Mouse (Mus musculus): Measurements from ENCODE around the gene Pcsk7.

Gene Pcsk7

DNA sequence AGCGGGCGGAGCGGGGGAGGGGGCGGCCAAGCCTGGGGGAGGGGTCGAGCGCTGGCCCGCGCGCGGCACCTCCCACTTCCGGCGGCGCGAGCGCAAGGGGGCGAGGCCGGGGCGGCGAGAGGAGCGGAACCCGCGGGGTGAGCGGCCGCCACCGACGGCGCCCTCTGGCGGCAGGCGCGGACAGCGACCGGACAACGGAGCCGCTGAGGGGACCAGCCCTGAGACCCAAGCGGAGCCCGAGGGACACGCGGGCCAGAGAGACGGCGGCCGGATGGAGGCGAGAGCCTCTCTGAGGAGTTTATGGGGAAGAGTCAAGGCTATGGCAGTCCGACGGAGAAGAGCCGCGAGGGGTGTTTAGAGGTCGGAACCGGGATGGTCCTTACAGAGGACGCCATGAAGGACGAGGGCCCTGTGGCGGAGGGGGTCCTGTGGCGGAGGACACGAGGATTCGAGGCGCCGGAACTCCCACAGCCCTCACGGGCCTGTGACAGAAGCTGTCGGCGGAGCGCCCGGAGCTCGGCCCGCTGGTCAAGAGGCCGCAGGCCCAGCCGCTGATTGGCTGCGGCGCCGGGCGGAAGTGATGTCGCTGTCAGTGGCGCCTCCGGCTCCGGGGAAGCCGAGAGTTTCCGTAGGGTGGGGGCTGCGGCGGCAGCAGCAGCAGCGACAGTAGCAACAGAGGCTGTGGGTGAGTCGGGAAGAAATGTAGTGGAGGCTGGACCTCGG lies at the start of gene Pcsk7, which contains the start of gene Rnf214:
Gene Pcsk7 (plus strand): TSS at position 143 of the 723 bp plus-strand sequence.
Gene Rnf214 (minus strand): TSS at position 557 of the 723 bp plus-strand sequence.
- peak; percentile 87 for DNase-seq (ENCODE audit: low spot score)

DNA sequence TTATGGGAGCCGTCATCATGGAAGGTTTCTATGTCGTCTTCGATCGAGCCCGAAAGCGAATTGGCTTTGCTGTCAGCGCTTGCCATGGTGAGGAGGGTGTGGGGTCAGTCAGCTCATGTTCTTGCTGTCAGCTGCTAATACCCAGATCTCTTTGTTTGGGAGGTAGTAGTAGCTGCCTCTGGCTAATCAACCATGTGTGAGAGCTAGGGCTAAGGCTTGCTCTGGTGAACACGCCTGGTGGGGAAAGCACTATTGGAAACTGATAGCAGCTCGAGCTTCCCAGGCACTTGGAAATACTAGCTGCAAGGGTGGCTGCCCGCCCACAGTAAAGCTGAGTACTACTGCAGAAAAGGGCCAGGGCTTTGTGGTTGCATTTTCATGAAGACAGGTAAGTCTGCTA lies 46.9 kb upstream of the Pcsk7 start:
- no peak for DNase-seq (ENCODE audit: low spot score)

DNA sequence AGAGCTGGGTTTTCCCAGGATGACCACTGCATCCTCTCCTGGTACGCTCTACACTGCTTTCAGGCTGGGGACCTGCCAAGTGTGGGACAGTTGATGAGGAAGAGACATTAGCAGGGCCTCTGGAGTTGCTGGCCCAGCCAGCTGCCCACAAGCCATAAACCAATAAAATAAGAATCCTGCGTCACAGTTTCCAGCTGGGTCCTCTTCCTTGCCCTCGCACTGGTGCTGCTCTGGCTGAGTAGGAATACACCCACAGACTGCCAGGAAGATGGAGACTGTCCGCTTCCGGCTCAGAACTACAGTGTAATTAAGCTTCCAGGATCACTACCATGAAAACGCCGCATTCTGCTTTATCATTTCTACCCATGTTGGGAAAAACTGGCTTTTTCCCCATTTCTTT lies 44.5 kb upstream of the Pcsk7 start:
- DNase-seq (ENCODE audit: low spot score): no peak

DNA sequence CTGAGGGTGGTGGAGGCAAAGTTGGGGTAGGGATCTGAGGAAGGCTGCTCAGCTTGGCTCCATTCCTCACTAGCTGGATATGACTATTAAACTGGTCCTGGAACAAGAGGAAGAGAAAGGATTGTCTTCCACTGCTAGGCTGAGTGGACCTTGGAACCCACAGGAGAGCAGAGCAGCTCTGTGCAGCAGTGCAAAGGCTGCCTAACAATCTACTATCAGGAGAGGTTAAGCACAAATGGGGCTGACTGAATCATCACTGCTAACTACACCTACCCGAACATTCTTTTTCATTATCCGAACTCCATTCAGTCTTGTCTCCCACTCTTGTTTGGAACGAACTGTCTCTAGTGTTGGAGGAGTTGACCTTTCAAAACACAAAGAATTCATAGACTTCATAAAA lies 37.1 kb upstream of the Pcsk7 start:
- DNase-seq (ENCODE audit: low spot score): peak; percentile 43

DNA sequence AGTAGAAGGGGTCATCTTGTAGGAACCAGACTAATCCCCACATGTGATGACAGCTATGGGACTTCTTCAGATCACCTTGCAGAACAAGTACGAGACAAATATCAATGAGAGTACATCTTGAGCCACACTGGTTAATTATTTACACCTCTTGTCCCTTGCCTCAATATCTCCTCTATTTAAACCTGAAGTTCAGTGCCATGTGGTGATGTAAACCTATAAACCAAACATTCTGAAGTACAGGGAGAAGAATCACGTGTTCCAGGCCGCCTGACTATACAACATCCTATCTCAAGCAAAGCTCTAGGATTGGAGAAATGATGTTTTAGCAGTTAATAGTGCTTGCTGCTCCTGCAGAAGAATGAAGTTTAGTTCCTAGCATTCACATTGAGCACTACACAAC lies 36.0 kb upstream of the Pcsk7 start:
- DNase-seq (ENCODE audit: low spot score): peak; percentile 23

DNA sequence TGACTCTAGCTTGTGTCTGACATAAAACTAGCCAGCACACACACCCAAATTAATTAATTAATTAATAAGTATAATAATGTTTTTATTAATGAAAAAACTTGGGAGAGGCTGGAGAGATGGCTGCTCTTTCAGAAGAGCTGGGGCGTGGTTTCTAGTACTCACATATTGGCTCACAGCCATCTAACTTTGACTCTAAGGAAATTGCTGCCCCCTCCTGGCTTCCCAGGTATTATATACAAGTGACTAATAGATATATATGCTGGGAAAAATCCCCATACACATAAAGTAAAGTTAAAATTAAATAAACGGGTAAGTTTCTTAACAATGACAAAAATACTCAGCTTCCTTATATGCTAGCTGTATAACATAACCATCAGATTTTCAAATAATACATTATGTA lies 28.4 kb upstream of the Pcsk7 start:
- DNase-seq (ENCODE audit: low spot score): no peak

DNA sequence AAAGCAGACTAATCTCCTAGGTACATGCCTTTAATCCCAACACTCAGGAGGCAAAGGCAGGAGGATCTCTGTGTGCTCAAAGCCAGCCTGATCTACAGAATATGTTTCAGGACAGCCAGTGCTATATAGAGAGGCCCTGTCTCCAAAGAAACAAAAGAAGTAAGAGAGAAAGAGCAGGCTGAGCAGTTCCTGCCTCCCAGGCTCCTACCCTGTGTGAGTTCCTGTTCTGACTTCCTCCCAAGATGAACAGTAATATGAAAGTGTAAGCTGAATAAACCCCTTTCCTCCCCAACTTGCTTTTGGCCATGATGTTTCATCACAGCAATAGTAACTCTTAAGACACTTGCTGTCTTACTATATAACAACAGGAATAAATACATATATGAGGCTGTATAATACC lies 12.6 kb upstream of the Pcsk7 start:
- DNase-seq (ENCODE audit: low spot score): no peak

DNA sequence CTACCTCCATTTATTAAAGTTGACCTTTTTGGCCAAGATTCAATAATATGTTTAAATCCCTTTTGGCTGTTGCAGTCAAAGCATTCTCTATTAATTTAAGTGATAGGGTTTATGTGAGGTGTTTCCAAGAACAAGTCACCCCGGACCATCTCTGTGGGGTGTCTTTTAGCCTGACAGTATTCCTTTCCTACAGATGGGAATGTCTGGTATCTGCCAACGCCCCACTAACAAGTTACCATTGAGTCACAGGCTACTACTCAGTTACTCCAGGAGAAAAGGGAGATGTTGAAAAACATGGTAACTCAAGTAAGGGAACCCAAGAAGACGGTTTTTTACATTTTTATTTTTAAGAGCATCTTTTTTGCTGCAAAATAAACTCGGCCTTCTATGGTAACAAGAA lies 1.1 kb upstream of the Pcsk7 start:
- DNase-seq (ENCODE audit: low spot score): no peak

DNA sequence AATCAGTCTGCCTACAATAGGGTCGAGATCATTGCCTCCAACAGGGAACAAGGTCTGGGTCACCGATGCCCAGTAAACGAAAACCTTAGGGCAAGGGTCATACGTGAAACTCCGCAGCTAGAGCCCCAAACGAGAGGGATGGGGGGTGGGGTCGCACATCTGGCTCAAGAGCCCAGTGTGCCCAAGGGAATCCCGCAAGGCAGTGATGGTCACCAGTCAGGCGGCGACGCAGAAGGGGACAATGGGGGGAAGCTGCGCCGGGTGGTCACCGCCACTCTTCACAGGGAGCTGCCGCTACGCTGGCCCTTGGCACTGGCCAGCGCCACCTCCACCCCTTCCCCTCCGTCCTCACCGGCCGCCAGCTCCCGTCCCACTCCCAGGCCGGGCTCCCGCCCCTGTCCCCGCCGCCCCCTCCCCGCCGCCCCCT lies 473 bp upstream of the Pcsk7 start:
- DNase-seq (ENCODE audit: low spot score): no peak

DNA sequence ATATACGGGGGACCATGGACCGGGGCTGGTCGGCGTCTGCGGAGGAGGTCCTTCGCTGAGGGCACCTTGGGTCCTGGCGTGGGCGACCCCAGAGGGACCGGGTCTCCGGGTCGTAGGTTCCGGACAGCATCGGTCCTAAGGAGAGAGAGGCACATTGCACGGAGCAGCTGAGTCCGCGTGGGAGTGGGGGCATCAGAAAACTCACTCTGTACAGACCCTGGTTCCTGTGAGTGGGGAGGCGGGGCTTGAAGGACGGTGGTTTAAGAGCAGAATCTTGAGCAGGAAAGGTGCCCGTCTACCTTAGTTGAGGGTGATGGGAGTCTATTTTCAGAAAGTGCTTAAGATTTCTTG lies 756 bp downstream of the Pcsk7 start:
- DNase-seq (ENCODE audit: low spot score): no peak

DNA sequence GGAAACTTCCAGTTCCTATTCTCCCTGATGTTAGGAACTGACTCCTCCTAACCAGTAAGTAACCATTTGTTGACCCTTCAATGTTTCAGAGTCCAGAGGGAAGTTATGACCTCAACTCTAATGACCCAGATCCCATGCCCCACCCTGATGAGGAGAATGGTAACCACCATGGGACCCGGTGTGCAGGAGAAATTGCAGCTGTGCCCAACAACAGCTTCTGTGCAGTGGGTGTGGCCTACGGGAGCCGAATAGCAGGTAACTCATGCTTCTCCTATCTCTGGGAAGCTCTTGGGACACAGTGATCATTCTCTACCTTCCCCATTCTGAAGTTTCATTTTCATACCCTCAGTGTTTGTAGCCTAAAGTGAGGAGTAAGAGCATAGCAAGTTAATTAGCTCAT lies 4.7 kb downstream of the Pcsk7 start:
- no peak for DNase-seq (ENCODE audit: low spot score)

DNA sequence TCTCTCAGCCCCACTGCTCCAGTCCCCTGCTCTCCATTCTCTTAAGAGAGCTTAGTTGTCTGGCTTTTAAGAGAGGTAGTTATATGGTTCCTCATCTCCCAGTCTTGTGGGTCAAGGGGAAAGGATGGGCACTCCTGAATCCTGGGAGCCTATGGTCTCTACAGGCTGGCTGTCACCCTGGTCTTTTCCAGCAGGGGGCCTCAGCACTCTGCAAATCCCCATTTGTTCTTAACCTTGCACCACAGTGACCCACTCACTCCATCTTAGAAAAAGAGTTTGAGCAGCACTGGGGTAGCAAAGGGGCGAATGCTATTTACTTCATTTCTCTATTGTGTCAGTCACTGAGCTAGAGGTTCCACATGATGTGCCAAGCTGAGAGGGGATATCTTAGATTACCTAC lies 5.4 kb downstream of the Pcsk7 start:
- DNase-seq (ENCODE audit: low spot score): no peak

DNA sequence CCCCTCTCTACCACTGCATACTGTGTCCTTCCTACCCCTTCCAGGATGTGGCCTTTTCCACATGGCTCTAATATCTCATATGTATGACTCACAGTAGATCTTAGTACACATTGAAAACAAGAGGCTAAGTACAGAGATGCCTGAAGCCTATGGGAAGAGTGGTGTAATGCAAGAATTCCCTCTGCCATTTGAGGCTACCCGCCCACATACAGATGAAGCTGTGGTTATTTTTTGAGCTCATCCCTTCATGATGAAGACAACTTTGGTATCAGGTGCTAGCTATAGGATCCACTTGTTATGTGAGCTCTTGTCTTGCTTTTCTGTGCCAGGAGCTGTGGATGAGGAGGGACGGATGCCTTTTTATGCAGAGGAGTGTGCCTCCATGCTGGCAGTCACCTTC lies 9.4 kb downstream of the Pcsk7 start:
- DNase-seq (ENCODE audit: low spot score): no peak

DNA sequence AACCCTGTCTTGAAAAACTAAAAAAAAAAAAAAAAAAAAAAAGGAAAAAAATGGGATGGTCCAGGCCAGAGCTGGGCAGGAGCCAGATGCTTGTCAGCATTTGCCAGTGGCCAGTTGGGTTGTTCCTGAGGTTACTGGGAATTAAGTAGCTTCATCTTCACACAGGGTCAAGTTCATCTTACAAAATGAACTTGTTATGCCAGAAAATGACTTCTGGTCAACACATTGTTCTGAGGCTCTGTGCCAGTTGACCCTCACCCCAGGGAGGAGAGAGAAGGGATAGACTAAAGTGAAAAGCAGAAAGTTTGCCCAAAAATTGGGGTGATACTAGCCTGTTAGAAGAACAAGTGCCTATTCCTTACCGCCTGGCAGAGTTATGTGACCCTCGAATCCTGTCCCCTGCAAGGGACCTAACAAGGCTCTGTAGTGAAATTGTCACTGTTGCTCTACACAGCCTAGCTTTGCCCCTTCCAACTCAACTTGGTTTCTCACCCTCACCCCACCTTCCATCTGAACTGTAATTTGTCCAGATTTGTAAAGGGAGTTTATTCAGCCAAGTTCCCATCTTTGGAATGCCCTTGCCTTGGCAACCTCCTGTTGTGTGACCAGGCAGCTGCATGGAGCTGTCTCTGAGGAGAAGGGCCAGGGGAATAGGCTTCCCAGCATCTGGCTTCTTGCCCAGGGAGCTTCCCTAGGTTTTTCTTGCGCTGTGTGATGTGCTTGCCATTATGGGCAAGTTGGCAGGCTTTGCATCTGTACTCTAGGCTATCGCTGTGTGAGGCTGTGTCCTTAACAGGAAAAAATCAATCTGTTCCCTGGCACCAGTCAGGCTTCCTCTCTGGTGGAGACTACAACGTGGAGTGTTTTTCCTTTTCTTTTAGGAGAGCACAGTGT lies 11.0 kb downstream of the Pcsk7 start:
- DNase-seq (ENCODE audit: low spot score): no peak

DNA sequence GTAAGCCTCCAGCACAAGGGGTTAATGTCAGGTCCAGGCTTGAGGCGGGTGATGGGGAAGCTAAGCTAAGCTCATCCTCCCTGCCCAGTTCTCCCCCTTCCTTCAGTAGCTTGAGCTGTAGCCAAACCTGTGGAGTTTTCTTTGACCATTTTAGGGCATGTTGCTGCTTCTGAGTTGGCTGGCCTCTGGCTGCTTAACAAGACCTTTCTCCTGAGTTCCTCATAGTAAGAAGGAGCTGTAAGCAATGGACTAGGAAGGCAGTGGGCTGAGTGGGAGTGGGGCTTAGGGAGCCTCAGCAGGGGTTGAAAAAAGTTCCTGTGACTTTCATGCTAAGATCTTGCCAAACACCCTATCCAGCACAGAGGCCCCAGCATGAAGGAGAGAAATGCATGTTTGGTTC lies 13.6 kb downstream of the Pcsk7 start:
- no peak for DNase-seq (ENCODE audit: low spot score)

DNA sequence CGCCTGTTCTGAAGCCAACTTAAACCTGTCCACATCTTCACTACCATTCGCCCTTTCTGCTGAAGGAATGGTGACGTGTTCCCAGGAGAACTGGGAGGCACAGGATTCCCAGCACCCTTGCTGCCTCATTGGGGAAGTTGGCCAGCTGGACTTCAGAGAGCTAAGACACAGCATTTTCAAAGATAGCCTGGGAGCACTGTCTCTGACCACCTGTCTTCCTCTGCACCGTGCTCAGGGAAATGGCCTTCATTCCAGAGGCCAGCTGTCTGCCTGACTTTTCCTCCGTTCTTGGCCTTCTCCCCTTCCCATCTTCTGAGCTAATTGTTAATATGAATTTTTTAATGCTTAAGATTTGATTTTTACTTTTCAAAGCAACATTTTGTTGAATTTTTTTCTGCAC lies 23.0 kb downstream of the Pcsk7 start:
- DNase-seq (ENCODE audit: low spot score): no peak

DNA sequence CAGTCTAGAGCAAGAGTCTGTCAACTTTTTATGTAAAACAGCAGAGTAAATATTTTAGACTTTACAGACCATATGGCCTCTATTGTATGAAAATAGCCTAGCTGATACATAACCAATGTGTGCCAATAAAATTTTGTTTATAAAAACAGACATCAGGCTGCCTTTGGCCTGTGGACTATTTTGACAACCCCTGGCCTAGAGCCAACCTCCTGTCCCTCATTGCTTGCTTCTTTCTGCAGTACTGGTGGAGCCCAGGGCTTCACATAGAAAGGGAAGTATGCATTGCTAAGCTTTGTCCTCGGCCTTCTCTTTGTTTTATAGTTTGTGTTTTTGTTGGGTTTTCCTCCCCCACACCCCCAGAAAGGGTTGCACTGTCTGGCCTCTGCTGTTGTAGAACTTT lies 25.7 kb downstream of the Pcsk7 start:
- no peak for DNase-seq (ENCODE audit: low spot score)

DNA sequence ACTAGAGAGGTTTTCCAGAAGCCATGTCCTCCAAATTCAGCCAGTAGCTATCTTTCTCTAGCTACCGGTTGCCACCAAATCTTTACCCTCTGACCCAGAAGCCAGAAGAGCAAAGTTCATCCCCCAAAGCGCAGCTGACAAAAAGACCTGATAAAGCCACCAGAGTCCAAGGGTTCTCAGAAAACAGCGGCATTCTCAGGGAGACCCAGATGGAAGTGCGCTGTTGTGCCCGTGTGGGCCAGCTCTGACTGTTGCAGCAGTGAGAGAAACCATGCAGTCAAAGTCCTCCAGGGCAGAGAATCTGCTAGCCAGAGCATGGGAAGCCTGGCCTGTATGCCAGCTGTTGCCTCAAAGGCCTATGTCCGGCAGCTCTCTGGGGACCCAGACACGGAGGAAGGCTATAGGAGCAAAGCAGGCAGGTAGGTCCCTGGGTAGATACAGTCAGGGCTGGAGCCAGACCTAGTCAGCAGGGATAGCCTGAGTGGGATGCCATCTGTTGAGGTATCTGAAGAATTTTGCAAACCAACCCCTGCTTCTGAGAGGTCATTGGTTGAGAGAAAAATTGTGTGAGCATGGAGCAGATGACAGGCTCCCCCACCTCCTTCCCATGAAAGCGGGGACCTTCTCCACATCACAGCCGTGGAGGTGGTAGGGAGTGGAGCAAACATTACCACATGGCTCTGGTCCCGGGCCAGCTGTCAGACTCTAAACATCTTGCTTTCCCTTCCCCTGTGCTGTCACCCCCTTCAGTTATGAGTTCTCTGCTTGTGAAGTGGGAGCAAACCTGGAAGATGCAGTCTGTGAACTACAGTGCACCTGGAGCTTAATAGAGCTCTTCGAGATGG lies 26.5 kb downstream of the Pcsk7 start:
- DNase-seq (ENCODE audit: low spot score): peak; percentile 80

DNA sequence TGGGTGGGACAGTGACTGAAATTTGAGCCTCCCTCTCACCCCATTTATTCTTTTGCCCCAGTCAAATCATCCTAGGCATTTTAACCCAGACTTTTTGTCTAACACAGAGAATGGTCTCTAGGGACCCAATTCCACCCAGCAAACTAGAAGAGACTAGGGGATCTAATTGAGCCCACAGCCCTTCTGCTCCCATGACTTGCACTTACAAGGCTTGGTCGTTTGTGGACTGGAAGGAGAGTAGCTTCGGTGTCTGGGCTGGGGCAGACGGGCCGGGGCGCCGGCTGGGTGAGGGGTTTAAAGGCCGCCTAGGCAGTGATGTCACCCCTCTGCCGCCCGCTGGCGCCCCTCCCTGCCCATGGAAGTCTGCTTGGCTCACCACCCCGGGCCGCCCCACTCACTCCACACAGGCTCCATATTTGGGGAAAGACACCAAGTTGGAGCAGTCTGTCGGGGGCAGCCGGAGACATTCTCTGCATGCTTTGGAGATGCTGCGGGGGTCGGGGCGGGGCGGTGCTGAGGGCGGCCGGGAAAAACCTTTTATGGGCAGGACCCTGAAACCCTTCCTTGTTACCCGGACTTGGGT lies 29.4 kb downstream of the Pcsk7 start, which contains the start of gene Tagln:
Gene Tagln (minus strand): TSS at position 431 of the 583 bp plus-strand sequence.
- peak; percentile 53 for DNase-seq (ENCODE audit: low spot score)

DNA sequence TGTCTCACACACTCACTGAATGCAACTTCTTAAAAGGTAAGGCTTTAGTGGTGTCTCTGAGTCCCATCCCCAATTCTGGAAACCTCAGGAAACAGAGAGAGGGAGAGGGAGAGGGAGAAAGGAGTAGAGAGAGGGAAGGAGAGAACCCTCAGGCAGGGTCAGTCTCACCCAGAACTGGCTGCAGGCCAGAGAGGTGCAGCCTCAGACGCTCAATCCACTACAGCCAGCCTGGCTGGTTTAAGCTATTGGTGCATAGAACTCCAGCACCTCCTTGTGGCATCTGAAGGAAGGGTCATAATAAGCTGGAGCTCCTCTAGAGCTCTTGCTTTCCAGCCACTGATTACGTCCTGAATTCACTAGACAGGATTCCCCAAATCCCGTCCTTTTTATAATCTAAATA lies 30.6 kb downstream of the Pcsk7 start:
- peak; percentile 70 for DNase-seq (ENCODE audit: low spot score)

DNA sequence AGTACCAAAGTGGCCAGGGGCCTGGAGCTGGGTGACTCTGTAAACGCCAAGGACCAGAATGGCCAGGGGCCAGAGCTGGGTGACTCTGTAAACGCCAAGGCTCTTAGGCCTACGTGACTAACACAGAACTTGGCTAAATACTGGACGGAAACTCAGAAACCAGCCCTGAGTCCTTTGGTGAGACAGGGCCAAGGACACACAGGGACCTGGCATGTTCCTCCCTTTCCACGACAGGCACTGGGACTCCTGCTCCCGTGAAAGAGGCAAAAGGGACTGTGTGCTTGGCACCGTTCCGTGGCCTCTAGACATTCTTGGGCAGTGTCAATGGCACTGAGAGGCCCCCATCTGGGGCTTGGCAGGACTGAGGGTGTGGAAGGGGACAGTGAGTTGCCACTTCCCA lies 31.8 kb downstream of the Pcsk7 start:
- no peak for DNase-seq (ENCODE audit: low spot score)
